Mouse (Mus musculus): ENCODE measurements around the gene Znhit6. TPM values are rescaled to one million over a fixed set of nuclear protein-coding genes. Genes with fewer than 3 reads are reported as not detected.

Gene Znhit6
- polyA plus RNA-seq (2011; ENCODE audit: insufficient read depth, insufficient read length, low read depth, missing spikeins) = 65.7 and 69.1 TPM in 2 replicates

DNA sequence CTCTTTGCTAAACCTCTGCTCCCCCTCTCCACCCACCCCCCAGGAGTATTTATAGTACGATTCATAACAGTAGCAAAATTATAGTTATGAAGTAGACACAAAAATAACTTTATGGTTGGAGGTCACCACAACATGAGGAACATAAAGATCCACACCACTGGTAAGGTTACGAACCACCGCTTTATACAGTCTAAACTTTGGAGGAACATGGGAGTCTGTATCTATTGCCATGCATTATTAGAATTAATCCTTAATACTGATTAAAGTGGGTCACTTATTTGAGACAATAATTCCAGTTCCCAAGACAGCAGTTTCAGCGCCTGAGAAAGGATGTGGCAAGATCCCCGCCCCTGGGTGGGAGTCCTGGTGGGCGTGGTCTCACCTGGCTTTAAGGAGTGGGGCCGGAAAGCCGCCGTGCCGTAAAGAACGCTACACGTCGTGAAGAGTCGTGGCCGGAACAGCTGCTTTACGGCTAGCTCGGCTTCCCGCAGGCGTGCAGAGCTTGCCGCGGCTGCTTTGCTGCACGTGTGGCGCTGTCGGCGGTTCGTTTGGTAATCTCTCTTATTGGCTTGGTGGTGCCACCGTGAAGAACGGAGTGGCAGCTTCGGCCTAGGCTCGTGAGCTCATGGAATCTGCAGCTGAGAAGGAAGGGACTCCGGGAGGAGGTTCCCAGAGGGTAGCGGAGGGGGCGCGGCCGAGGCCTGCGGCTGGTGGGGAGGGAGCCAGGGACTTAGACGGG, at the start of gene Znhit6:
TSS of gene Znhit6 (plus strand) at position 463 of the 739 bp plus-strand sequence.
- 0 out of 2 replicates have a peak, but pooled peaks have one; percentile 30 for TF ChIP-seq EP300 (IDR thresholded peaks at IDR 0.05; ENCODE audit: insufficient read depth, low read depth, low read length)
- no peak for TF ChIP-seq CTCF (IDR thresholded peaks at IDR 0.05; ENCODE audit: low read depth, low read length)
- TF ChIP-seq POLR2A (IDR thresholded peaks at IDR 0.05; ENCODE audit: insufficient read depth, low read length) = peak; percentile 65
- Histone ChIP-seq H3K27ac (ENCODE audit: insufficient read depth, low read length) (no peak within 1 kb of the TSS), H3K9ac (ENCODE audit: low read depth, poor library complexity, severe bottlenecking) (peak within 1 kb of the TSS; percentile 53)

DNA sequence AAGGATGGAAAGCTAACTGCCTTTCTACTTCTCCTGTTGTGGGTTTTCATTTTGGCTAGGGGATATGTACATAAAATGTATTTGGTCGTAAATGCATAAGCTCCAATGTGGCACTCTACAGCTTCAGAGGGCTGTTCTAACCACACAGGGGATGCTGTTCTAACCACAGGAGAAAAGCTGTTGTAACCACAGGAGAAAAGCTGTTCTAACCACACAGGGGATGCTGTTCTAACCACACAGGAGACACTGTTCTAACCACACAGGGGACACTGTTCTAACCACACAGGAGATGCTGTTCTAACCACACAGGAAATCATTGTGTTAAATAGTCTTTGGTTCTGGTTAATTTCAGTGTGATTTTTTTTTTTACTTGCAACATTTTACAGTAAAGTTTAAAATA, 38.1 kb upstream of the Znhit6 start:
- H3K9me3 ChIP-seq (replicated peaks; ENCODE audit: control insufficient read depth, insufficient read depth, low read length, poor library complexity, severe bottlenecking) = no peaks in the 10 kb centered on the region
- H3K36me3 ChIP-seq (ENCODE audit: control insufficient read depth, insufficient read depth, low read length, poor library complexity, severe bottlenecking) = no peaks in the 10 kb centered on the region
- no peak overlapping the region for H3K4me3 ChIP-seq (ENCODE audit: low read depth, low read length)
- TF ChIP-seq POLR2A (IDR thresholded peaks at IDR 0.05; ENCODE audit: insufficient read depth, low read length) = no peak
- no peak for TF ChIP-seq CTCF (IDR thresholded peaks at IDR 0.05; ENCODE audit: low read depth, low read length)
- TF ChIP-seq EP300 (IDR thresholded peaks at IDR 0.05; ENCODE audit: insufficient read depth, low read depth, low read length) = no peak
- no peaks in the 10 kb centered on the region for H3K27me3 ChIP-seq (ENCODE audit: control insufficient read depth, insufficient read depth, low read length, poor library complexity, severe bottlenecking)
- no peak overlapping the region for H3K27ac ChIP-seq (ENCODE audit: insufficient read depth, low read length)
- H3K4me1 ChIP-seq (ENCODE audit: control insufficient read depth, insufficient read depth, low read length) = no peaks in the 10 kb centered on the region
- no peak overlapping the region for H3K9ac ChIP-seq (ENCODE audit: low read depth, poor library complexity, severe bottlenecking)

More for the DNA sequence above, at the start of gene Znhit6:
- Histone ChIP-seq H3K4me1 (ENCODE audit: control insufficient read depth, insufficient read depth, low read length) (no peaks in the 10 kb centered on the region), H3K27me3 (ENCODE audit: control insufficient read depth, insufficient read depth, low read length, poor library complexity, severe bottlenecking) (no peaks in the 10 kb centered on the region), H3K4me3 (ENCODE audit: low read depth, low read length) (peak within 1 kb of the TSS; percentile 89), H3K9me3 (replicated peaks; ENCODE audit: control insufficient read depth, insufficient read depth, low read length, poor library complexity, severe bottlenecking) (no peaks in the 10 kb centered on the region), H3K36me3 (ENCODE audit: control insufficient read depth, insufficient read depth, low read length, poor library complexity, severe bottlenecking) (peaks cover 16% of the 10 kb centered on the region)

DNA sequence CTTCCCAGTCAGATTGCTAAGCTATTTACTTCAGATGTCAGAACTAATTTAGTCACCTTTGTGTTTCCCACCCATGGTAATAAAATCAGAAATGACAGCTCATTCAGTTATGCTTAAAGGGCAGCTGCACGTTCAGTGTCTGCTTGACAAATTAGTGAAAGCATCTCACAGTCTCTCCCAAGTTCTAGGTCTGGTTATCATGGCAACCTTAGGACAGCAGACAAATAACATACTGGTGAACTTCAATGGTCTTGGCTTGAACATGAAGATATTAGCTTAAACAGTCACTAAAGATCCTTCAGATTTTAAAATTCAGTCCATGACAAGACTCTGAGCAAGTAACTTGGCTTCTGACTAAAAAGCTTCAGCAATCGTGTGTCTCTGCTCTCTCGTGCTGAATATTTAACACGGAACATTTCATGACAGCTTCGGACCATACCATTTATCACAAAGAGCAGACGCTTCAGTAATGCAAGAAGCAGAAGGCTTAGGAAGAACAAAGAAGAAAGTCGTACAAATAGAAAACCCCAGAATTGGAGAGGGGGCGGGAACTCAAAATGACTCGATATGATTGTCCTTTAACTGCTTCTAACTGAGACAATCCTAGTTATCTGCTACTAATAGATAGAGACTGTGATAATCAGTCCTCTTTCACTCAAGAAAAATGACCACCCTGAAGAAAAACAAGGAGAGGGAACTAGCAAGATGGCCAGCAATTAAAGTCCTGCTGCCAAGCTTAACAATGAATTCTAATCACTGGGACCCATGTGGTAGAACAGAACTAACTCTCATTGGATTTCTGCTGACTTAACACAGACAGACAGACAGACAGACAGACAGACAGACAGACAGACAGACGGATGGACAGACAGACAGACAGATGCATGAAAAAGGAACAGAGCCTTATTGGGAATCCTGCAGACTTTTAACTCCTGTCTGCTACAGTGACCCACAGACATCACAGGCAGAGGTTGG, 27.3 kb upstream of the Znhit6 start:
- Histone ChIP-seq H3K4me1 (ENCODE audit: control insufficient read depth, insufficient read depth, low read length) (no peaks in the 10 kb centered on the region), H3K27me3 (ENCODE audit: control insufficient read depth, insufficient read depth, low read length, poor library complexity, severe bottlenecking) (no peaks in the 10 kb centered on the region; the same call in 1 of the 2 replicates), H3K9me3 (replicated peaks; ENCODE audit: control insufficient read depth, insufficient read depth, low read length, poor library complexity, severe bottlenecking) (no peaks in the 10 kb centered on the region), H3K27ac (ENCODE audit: insufficient read depth, low read length) (no peak overlapping the region), H3K36me3 (ENCODE audit: control insufficient read depth, insufficient read depth, low read length, poor library complexity, severe bottlenecking) (no peaks in the 10 kb centered on the region), H3K4me3 (ENCODE audit: low read depth, low read length) (no peak overlapping the region), H3K9ac (ENCODE audit: low read depth, poor library complexity, severe bottlenecking) (no peak overlapping the region)
- TF ChIP-seq EP300 (IDR thresholded peaks at IDR 0.05; ENCODE audit: insufficient read depth, low read depth, low read length) (no peak), POLR2A (IDR thresholded peaks at IDR 0.05; ENCODE audit: insufficient read depth, low read length) (no peak), CTCF (IDR thresholded peaks at IDR 0.05; ENCODE audit: low read depth, low read length) (no peak)

DNA sequence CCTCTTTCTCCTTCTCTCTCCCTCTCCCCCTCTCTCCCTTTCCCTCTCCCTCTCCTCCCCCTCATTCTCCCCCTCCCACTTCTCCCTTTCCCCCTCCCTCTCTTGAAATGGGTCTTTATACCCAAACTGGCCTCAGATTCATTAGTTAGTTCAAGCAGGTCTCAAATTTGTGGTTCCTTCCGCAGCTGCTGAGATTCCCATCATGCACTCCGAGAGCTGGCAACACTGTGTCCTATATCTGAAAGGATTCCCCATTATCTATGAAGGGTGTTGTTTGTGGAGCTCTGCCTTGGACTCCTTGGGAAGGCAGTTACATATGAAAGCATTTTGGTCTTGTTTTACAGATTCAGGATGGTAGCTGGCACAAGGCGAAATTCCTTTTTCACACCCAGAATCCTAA, 25.8 kb upstream of the Znhit6 start:
- no peaks in the 10 kb centered on the region for H3K36me3 ChIP-seq (ENCODE audit: control insufficient read depth, insufficient read depth, low read length, poor library complexity, severe bottlenecking)
- H3K4me3 ChIP-seq (ENCODE audit: low read depth, low read length) = no peak overlapping the region
- no peak overlapping the region for H3K9ac ChIP-seq (ENCODE audit: low read depth, poor library complexity, severe bottlenecking)
- no peak overlapping the region for H3K27ac ChIP-seq (ENCODE audit: insufficient read depth, low read length)
- H3K9me3 ChIP-seq (replicated peaks; ENCODE audit: control insufficient read depth, insufficient read depth, low read length, poor library complexity, severe bottlenecking) = no peaks in the 10 kb centered on the region
- no peaks in the 10 kb centered on the region; the same call in 1 of the 2 replicates for H3K27me3 ChIP-seq (ENCODE audit: control insufficient read depth, insufficient read depth, low read length, poor library complexity, severe bottlenecking)
- TF ChIP-seq CTCF (IDR thresholded peaks at IDR 0.05; ENCODE audit: low read depth, low read length) (no peak), POLR2A (IDR thresholded peaks at IDR 0.05; ENCODE audit: insufficient read depth, low read length) (no peak), EP300 (IDR thresholded peaks at IDR 0.05; ENCODE audit: insufficient read depth, low read depth, low read length) (no peak)
- no peaks in the 10 kb centered on the region for H3K4me1 ChIP-seq (ENCODE audit: control insufficient read depth, insufficient read depth, low read length)

DNA sequence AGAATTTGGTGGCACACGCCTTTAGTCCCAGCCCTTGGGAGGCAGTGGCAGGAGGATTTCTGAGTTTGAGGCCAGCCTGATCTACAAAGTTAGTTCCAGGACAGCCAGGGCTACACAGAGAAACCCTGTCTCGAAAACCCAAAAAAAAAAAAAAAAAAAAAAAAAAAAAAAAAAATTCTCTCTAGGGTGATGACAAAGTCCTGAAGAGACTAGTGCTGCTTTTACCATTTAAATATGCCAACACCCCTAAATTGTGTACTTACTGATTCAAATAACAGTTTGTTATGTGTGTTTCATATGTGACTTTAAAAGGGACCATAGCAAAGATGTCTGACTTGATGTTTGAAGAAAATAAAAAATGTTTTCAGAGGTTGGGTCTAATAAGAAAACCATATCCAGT, 21.6 kb upstream of the Znhit6 start:
- TF ChIP-seq CTCF (IDR thresholded peaks at IDR 0.05; ENCODE audit: low read depth, low read length) (no peak), POLR2A (IDR thresholded peaks at IDR 0.05; ENCODE audit: insufficient read depth, low read length) (no peak), EP300 (IDR thresholded peaks at IDR 0.05; ENCODE audit: insufficient read depth, low read depth, low read length) (no peak)
- Histone ChIP-seq H3K9me3 (replicated peaks; ENCODE audit: control insufficient read depth, insufficient read depth, low read length, poor library complexity, severe bottlenecking) (no peaks in the 10 kb centered on the region), H3K4me1 (ENCODE audit: control insufficient read depth, insufficient read depth, low read length) (no peaks in the 10 kb centered on the region), H3K36me3 (ENCODE audit: control insufficient read depth, insufficient read depth, low read length, poor library complexity, severe bottlenecking) (no peaks in the 10 kb centered on the region), H3K27ac (ENCODE audit: insufficient read depth, low read length) (no peak overlapping the region), H3K4me3 (ENCODE audit: low read depth, low read length) (no peak overlapping the region), H3K9ac (ENCODE audit: low read depth, poor library complexity, severe bottlenecking) (no peak overlapping the region), H3K27me3 (ENCODE audit: control insufficient read depth, insufficient read depth, low read length, poor library complexity, severe bottlenecking) (no peaks in the 10 kb centered on the region; the same call in 1 of the 2 replicates)
